Mouse (Mus musculus) intestine, postnatal 0 days (tissue): Measurements from ENCODE around the gene Gm7073. TPM values are rescaled to one million over a fixed set of nuclear protein-coding genes. Genes with fewer than 3 reads are reported as not detected.

Source experiments
- ATAC-seq: fragments of 200-750 bp; cut with Nextera tagmentation; 2 replicates; pipeline ENCODE4 v1.8.0; 2017; ENCODE audit warnings: mild to moderate bottlenecking, moderate TSS enrichment, moderate library complexity
- H3K27ac ChIP-seq: fragments of 300-500 bp; sonication (generic); 2 replicates; pipeline ENCODE4 v1.5.1; 2014; ENCODE audit warnings: mild to moderate bottlenecking, low read depth, low read length, moderate library complexity
- H3K27me3 ChIP-seq: fragments of 300-500 bp; sonication (generic); replicated peaks from 2 replicates; pipeline ENCODE4 v1.6.1; 2014; ENCODE audit warnings: low read length, mixed read lengths; ENCODE audit not compliant: control insufficient read depth, insufficient read depth
- H3K36me3 ChIP-seq: fragments of 300-500 bp; sonication (generic); 2 replicates; pipeline ENCODE4 v1.6.1; 2014; ENCODE audit warnings: mild to moderate bottlenecking, moderate library complexity; ENCODE audit not compliant: control insufficient read depth, insufficient read depth
- H3K4me1 ChIP-seq: fragments of 300-500 bp; sonication (generic); replicated peaks from 2 replicates; pipeline ENCODE4 v1.6.1; 2014; ENCODE audit warnings: antibody characterized with exemption, low read length, mixed read lengths; ENCODE audit not compliant: control insufficient read depth, insufficient read depth
- H3K4me2 ChIP-seq: fragments of 300-500 bp; sonication (generic); replicated peaks from 2 replicates; pipeline ENCODE4 v1.6.1; 2014; ENCODE audit warnings: low read depth, mild to moderate bottlenecking, moderate library complexity
- H3K4me3 ChIP-seq: fragments of 300-500 bp; sonication (generic); 2 replicates; pipeline ENCODE4 v1.5.1; 2014; ENCODE audit warnings: low read depth, low read length
- H3K9ac ChIP-seq: fragments of 300-500 bp; sonication (generic); 2 replicates; pipeline ENCODE4 v1.6.1; 2014; ENCODE audit warnings: mild to moderate bottlenecking, low read depth, low read length
- H3K9me3 ChIP-seq: fragments of 300-500 bp; sonication (generic); 2 replicates; pipeline ENCODE4 v1.6.1; 2016; ENCODE audit warnings: mixed run types; ENCODE audit not compliant: control insufficient read depth
- CTCF ChIP-seq: sonication (generic); IDR thresholded peaks from 2 replicates; pipeline ENCODE4 v1.5.1; 2016; ENCODE audit warnings: low read depth, mild to moderate bottlenecking, control low read depth, antibody characterized with exemption, moderate library complexity
- WGBS: fragments of 180-500 bp; shearing (Covaris S2); extraction: QIAGEN DNeasy Blood & Tissue Kit; methylation state at CpG from one replicate; pipeline ENCODE4 v1.1.7; 2014; 5-methylcytosine and 5-hydroxymethylcytosine counted together
- microRNA counts: library from miRNA; unstranded; fragments of <30 nt; microRNA quantifications from one replicate; lab custom pipeline; 2016
- microRNA-seq: library from miRNA; unstranded; fragments of <30 nt; microRNA quantifications from one replicate; pipeline ENCODE4, GENCODE M21; 2016
- polyA plus RNA-seq: library from polyadenylated mRNA; unstranded; fragments of >200 nt; fragmentation: Nextera tagmentation; extraction: Ambion mirVana; gene quantifications from 2 replicates; pipeline ENCODE4 v1.2.1, GENCODE M21; 2015

Gm7073 gene
- polyA plus RNA-seq, 1 experiment from 2014 or later = not detected

DNA sequence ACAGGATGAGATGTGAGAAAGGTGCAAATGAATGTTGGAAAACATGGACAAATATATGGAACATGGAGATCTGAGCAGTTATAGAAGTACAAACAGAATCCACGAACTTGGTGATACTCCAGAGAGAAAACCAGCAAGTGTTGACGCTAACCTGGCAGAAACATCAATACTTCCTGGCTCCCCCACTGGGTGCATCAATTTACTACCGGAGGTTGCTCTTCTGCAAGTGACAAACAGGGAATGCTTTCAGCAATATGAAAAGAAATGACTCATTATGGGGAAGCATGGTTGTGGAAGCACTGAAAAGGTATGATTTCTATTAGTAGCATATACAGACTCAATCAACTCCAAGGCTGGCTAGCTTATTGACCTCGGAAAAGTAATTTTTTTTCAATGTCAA, 144.8 kb downstream of the Gm7073 start:
- TF ChIP-seq CTCF = no peak
- Histone ChIP-seq H3K9me3 (no peaks in the 10 kb centered on the region), H3K27ac (no peak overlapping the region), H3K36me3 (no peaks in the 10 kb centered on the region), H3K4me1 (no peaks in the 10 kb centered on the region), H3K9ac (no peak overlapping the region), H3K4me2 (no peak overlapping the region), H3K4me3 (no peak overlapping the region), H3K27me3 (no peaks in the 10 kb centered on the region)
- WGBS = 74% methylated on average over 4 of the region's 4 CpGs
- ATAC-seq = no peak

DNA sequence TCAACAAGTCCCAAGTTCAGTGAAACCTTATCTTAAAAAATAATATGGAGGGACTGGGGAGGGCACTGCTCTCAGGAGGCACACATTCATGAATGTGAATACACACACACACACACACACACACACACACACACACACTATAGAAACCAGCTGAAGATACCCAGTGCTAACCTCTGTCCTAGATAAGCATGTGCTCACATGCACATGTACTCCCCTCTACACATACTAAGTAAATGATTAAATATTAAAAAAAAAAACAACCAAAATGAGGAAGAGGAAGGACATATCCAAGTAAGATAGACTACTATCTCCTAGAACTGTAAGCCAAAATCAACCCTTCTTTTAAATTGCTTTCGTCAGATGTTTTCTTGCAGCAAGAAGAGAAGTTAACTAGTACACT, 152.2 kb downstream of the Gm7073 start:
- Histone ChIP-seq H3K27me3 (no peaks in the 10 kb centered on the region), H3K4me1 (no peaks in the 10 kb centered on the region; the same call in 1 of the 2 replicates), H3K9ac (no peak overlapping the region), H3K4me3 (no peak overlapping the region), H3K36me3 (no peaks in the 10 kb centered on the region), H3K4me2 (no peak overlapping the region), H3K27ac (no peak overlapping the region), H3K9me3 (no peaks in the 10 kb centered on the region)
- TF ChIP-seq CTCF = no peak
- 94% methylated on average over 1 of the region's 1 CpGs for WGBS
- ATAC-seq = no peak

MicroRNAs encoded within 50 kb of the gene (microRNA counts, 519-probe panel; counts per million panel counts)
- microRNA mmu-miR-505 (lab: Ali Mortazavi, UCI) = 1,838 counts per million, percentile 11 among the panel's probes with 10 or more counts

Small RNA genes lying within 50 kb of the gene (microRNA-seq; reads per million reads assigned to microRNA genes)
- gene Mir505 = 23.9 reads per million, percentile 29 among the genes with 10 or more reads in this experiment

Other genes starting within 250 kb of the Gm7073 start
- gene Atp11c, start 53.4 kb upstream of the Gm7073 start, polyA plus RNA-seq = 2.2 and 2.4 TPM in 2 replicates